Mouse (Mus musculus) liver, postnatal 0 days (tissue): ENCODE measurements around the gene Arhgap45.
A peak's percentile ranks its signal among the peaks of the same experiment; 100 is the strongest.

Experiments used
- CTCF ChIP-seq: sonication (generic); IDR thresholded peaks from 2 replicates; pipeline ENCODE4 v1.5.1; 2016; ENCODE audit warnings: antibody characterized with exemption, low read depth
- EP300 ChIP-seq: IDR thresholded peaks from 2 replicates; pipeline ENCODE4 v1.6.1; 2016; ENCODE audit warnings: antibody characterized with exemption, low read depth, mild to moderate bottlenecking

DNA sequence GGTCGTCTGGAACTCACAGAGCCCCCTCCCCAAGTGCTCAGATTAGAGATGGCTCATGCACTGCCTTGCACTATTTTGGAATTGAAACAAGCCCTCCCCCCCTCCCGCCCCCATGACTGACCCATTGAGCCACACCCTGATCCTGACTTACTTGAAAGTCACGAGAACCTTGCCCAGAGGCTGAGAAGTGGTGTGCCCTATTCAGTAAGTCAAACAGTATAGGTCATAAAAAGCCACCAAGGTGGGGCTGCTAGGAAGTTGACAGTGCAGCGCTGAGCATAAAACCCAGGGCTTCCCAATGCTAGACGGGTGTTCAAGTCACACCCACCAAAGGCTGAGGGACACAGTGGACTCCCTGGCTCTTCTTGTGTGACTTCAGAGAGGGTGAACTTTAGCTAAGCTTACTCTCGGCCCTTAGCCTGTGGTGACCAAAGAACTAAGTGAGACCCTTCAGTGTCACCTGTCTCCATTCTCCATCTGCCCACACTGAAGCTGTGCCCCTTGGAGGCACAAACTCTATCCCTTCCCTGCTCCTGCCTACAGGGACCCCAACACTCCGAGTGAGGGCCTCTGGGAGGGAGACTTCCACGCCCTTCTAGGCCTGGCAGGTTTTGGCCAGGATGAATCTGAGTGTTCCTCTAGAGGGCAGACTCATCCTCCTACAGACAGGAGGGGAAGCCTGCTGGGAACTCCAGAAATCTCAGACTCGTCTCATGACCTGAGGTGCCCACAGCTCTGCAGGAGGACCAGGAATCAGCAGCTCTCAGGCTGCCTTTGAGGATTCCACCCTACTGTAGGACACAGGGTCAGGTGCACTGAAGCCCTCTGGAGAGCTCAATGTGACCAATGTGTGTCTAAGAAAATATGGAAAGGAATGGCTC lies 17.3 kb downstream of the Arhgap45 start:
- TF ChIP-seq CTCF (peak; percentile 73), EP300 (no peak)
